Mouse (Mus musculus) ovary, postnatal 10 days (tissue): Measurements from ENCODE around the gene Rfwd3.
"Not testable (repeated sequence)": the region's sequence is repeated elsewhere in the genome, so short reads cannot be mapped to it uniquely, and the experiment has no call there.

Experiments
- DNase-seq: peaks from one replicate; pipeline ENCODE4 v3.0.0; 2022; ENCODE audit warnings: low spot score

The Rfwd3 gene

GRCm38 (mm10) chr8:111285603-111286002 is 14.4 kb downstream of the Rfwd3 start:
- DNase-seq: no peak

GRCm38 (mm10) chr8:111282093-111282492 is 17.9 kb downstream of the Rfwd3 start:
- DNase-seq: no peak

GRCm38 (mm10) chr8:111268277-111268676 is 31.7 kb downstream of the Rfwd3 start:
- DNase-seq: no peak

- not testable (repeated sequence) for DNase-seq
Measured at GRCm38 (mm10) chr8:111266161-111266560, 33.9 kb downstream of the Rfwd3 start.

- DNase-seq: no peak
Measured at GRCm38 (mm10) chr8:111264693-111265220, 35.3 kb downstream of the Rfwd3 start.

- DNase-seq: no peak
Measured at GRCm38 (mm10) chr8:111261981-111262381, 38.0 kb downstream of the Rfwd3 start.

- DNase-seq: no peak
Measured at GRCm38 (mm10) chr8:111260251-111260650, 39.8 kb downstream of the Rfwd3 start.

GRCm38 (mm10) chr8:111259408-111259741 is 40.6 kb downstream of the Rfwd3 start:
- no peak for DNase-seq

GRCm38 (mm10) chr8:111258631-111259407 is 41.2 kb downstream of the Rfwd3 start, which contains the start of gene Glg1:
Gene Glg1, minus strand, starts transcription at chr8:111259216.
- peak; percentile 90 for DNase-seq

GRCm38 (mm10) chr8:111258010-111258630 is 41.9 kb downstream of the Rfwd3 start:
- no peak for DNase-seq

- no peak for DNase-seq
Measured at GRCm38 (mm10) chr8:111252487-111253112, 47.4 kb downstream of the Rfwd3 start.

- no peak for DNase-seq
Measured at GRCm38 (mm10) chr8:111250111-111250510, 49.9 kb downstream of the Rfwd3 start.

- no peak for DNase-seq
Measured at GRCm38 (mm10) chr8:111248136-111248535, 51.9 kb downstream of the Rfwd3 start.

GRCm38 (mm10) chr8:111246864-111247263 is 53.2 kb downstream of the Rfwd3 start:
- DNase-seq: not testable (repeated sequence)

GRCm38 (mm10) chr8:111246287-111246830 is 53.7 kb downstream of the Rfwd3 start:
- no peak for DNase-seq

- DNase-seq: no peak
Measured at GRCm38 (mm10) chr8:111237301-111237700, 62.7 kb downstream of the Rfwd3 start.

GRCm38 (mm10) chr8:111233730-111234129 is 66.3 kb downstream of the Rfwd3 start:
- no peak for DNase-seq

GRCm38 (mm10) chr8:111224153-111224552 is 75.9 kb downstream of the Rfwd3 start:
- DNase-seq: no peak
